Mouse (Mus musculus) adrenal gland (tissue): Measurements from ENCODE around the gene Sprr2a2.
"Not testable (repeated sequence)": the region's sequence is repeated elsewhere in the genome, so short reads cannot be mapped to it uniquely, and the experiment has no call there.

Experiments
- intact Hi-C: fragments of 180-260 bp; cut with DNase I; formaldehyde crosslinking; loops from one replicate; pipeline ENCODE4 v1.15.1; 2025

The Sprr2a2 gene

GRCm38 (mm10) chr3:92273504-92273903 lies 57.8 kb downstream of the Sprr2a2 start:
- intact Hi-C loops = not testable (repeated sequence)

GRCm38 (mm10) chr3:92274018-92274417 lies 58.3 kb downstream of the Sprr2a2 start:
- intact Hi-C loops = not testable (repeated sequence)

DNA sequence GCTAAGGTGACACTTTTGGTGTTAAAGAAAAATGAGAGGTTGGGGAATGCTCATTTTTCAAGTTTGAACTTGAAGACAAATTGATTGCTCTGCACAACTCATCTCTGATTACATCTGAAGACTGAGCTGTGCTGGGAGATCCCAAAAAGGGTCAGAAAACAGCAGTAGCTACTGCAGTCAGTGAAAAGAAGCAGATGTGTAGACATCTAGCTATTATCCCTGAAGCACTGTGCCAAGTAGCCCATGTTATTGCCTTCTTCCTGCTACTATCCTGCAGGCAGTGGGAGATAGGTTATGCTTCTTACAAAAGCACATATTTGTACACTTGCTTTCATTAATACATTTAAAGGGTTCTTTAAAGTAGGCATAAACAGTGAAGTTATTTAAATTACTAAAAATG lies 63.9 kb downstream of the Sprr2a2 start:
- intact Hi-C loops = not testable (repeated sequence)

GRCm38 (mm10) chr3:92280963-92281606 lies 65.4 kb downstream of the Sprr2a2 start:
- intact Hi-C loops = not testable (repeated sequence)

- intact Hi-C loops = not testable (repeated sequence)
Observed at GRCm38 (mm10) chr3:92285101-92285500, 69.4 kb downstream of the Sprr2a2 start, which contains the start of gene Sprr2a3. Sprr2a3 (plus strand) TSS chr3:92285417.

DNA sequence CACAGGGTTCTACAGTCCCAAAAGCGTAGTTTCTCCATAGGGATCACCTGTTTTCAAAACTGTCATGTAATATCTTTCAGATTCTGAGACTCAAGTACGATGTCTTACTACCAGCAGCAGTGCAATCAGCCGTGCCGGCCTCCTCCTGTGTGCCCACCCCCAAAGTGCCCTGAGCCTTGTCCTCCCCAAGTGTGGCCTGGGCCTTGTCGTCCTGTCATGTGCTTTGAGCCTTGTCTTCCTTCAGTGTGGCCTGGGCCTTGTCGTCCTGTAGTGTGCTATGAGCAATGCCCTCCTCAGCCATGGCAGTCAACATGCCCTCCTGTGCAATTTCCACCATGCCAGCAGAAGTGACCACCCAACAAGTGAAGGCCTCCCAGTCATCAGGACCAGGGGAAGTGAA lies 72.8 kb downstream of the Sprr2a2 start:
- intact Hi-C loops = not testable (repeated sequence)
